Comparison of ENCODE assay signal across 8 mouse cellular contexts in the genomic region with DNA sequence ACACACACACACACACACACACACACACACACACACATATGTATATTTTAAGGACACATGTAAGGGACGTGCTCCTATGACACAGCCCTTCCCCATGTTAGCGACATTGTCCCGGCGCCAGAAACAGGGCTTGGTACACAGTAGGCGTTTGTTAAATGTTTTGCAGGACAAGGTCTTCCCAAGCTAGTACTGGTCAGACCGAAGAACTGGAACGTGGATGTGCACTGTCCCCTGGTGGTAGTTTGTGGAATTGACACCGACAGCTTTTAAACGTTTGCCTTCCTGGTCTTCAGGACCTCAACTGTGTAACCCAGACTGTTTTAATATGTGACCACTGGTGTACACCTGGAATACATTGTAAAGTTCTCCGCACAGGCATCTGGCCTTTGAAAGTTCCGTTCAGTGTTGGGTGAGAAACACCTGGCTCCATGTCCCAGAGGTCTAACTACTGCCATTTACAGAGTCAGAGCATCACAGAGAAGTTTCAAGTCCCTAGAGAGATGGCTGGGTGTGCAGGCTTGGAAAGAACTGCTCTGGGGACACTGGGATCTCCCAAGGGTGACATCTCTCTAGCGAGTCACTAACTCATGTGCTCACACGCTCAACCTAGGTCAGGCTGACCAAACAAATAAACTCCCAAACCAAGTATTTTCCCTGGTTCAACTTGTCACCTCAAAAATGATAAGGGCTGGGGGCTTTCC. TPM values are rescaled to one million over a fixed set of nuclear protein-coding genes. Genes with fewer than 3 reads are reported as not detected.
DNase-seq lines count a peak whose midpoint lies in the region; ATAC-seq lines count a peak whose summit lies in the region.

No protein-coding gene starts in this region.

- DNase-seq in ZHBTc4 (ENCODE audit: low read depth, low spot score), result peak; percentile 90
- peak; percentile 72 to 90 for DNase-seq in cerebellum, postnatal 4 days (ENCODE audit: low spot score in 2 of 2)
- DNase-seq in gastrocnemius, postnatal 10 days, result peak; percentile 76
- DNase-seq in induced T-regulatory cell, adult 2 months (ENCODE audit: low read depth), result peak; percentile 81
- peak; percentile 77 to 82 for DNase-seq in left cerebral cortex, adult 8-10 months (ENCODE audit: low spot score in 2 of 2)
- peak; percentile 81 for DNase-seq in right cerebral cortex, postnatal 14 days
- peak; percentile 71 for DNase-seq in urinary bladder, postnatal 25 days (ENCODE audit: low spot score)

- peak; percentile 56 for ATAC-seq in megakaryocyte-erythroid progenitor cell, adult 5-6 weeks (replicated peaks; ENCODE audit: low FRiP score, low TSS enrichment, poor library complexity, severe bottlenecking)

RNA-seq across cellular contexts. Expression of gene Gprc5b, which starts 1.3 kb away (rescaled TPM):
- 10 to 100 TPM; 34.9 to 36.6 TPM for total RNA-seq in gastrocnemius, postnatal 10 days (2021)
- total RNA-seq in left cerebral cortex, adult 8-10 months (2022), result 100 to 1,000 TPM; 116 to 128 (median 122) TPM
- 0.99 and 1.2 TPM in 2 replicates for total RNA-seq in megakaryocyte-erythroid progenitor cell, adult 5-6 weeks (2014; fragmentation: Nextera tagmentation)
- total RNA-seq in megakaryocyte-erythroid progenitor cell, adult 5-6 weeks (2017), result 0.23 and 4.2 TPM in 2 replicates

Comparison
In these comparisons a context has a peak if more than half of its experiments do, and no peak if none do; other contexts are left out.
1. Peak in every context shown above with its lines: DNase-seq and ATAC-seq.
2. RNA of gene Gprc5b, which starts 1.3 kb away (total RNA-seq): 116 to 128 TPM in left cerebral cortex, adult 8-10 months and 34.9 to 36.6 TPM in gastrocnemius, postnatal 10 days; 0.23 to 4.2 TPM in megakaryocyte-erythroid progenitor cell, adult 5-6 weeks; every median in the first group is over 4 times any median in the second.